Mouse (Mus musculus) adrenal gland, adult 2 months (tissue): ENCODE measurements around the gene B2m. TPM values are rescaled to one million over a fixed set of nuclear protein-coding genes. Genes with fewer than 3 reads are reported as not detected.
A peak's percentile ranks its signal among the peaks of the same experiment; 100 is the strongest.

ENCODE experiments used
- DNase-seq: peaks from one replicate; pipeline ENCODE4 v3.0.0; 2021
- polyA plus RNA-seq: library from polyadenylated mRNA; depleted of rRNA; stranded (reverse); fragments of >200 nt; gene quantifications from 2 replicates; pipeline ENCODE4 v1.2.3, GENCODE M21; 2012; rRNA removed
- total RNA-seq, 2 experiments: library from RNA; stranded (reverse); gene quantifications; 2 replicates each; pipeline ENCODE4 v1.2.3; 2021

B2m gene
- total and polyA plus RNA-seq, 3 experiments: 790 to 1,206 (median 1,021) TPM

DNA sequence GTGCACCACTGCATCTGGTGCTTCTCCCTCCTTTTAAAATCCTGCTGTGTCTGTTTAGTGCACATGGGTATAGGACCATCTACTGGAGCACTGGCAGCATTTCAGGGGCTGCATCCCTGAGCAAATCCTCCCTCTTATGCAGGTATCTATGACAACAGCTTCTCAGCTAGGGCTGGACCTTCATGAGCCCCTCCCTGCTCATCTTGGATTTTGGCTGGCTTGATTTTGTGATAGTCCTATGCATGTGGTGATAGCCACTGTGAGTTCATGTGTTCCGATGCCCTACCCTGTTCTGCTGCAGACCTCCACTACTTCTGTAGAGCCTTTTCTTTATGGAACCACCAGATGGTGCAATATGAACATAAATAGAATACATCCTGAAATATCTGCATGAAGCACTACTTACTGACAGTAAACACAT is 47.0 kb downstream of the B2m start:
- DNase-seq: no peak

DNA sequence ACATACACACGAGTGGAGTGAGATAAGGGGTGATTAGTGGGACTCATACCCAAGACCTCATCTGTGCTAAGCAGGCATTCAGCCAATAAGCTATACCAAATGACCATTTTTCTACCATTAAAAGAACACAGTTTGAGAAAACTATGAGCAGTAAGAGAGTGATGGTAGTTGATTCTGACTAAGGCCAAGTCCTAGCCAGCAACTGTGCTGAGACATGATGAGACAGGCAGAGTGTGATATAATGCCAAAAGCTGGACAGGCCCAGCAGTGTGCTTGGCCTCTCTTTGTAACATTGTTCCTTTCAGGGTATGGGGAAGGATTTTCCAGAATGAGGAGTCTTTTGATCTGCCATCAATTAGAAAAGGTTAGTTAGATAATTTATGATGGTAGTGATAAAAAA is 54.0 kb downstream of the B2m start:
- DNase-seq: peak; percentile 40

Other genes starting within 250 kb of the B2m start
- 10 to 100 TPM; 24.8 to 30.8 TPM for gene Ctdspl2, start 191.7 kb upstream of the B2m start, total RNA-seq
- 0.81 and 0.98 TPM in 2 replicates for gene Ctdspl2, start 191.7 kb upstream of the B2m start, polyA plus RNA-seq
- gene Mageb3, start 191.6 kb upstream of the B2m start, total RNA-seq: not detected
- 0.04 TPM in 1 of 2 replicates, not detected in the other for gene Mageb3, start 191.6 kb upstream of the B2m start, polyA plus RNA-seq
- 10 to 100 TPM; 15.7 to 21.1 TPM for gene Eif3j1, start 119.1 kb upstream of the B2m start, total RNA-seq
- gene Eif3j1, start 119.1 kb upstream of the B2m start, polyA plus RNA-seq: 6.0 and 7.8 TPM in 2 replicates
- gene Spg11, start 29.3 kb upstream of the B2m start, total RNA-seq: 10 to 100 TPM; 17.1 to 17.6 TPM
- 5.4 and 6.2 TPM in 2 replicates for gene Spg11, start 29.3 kb upstream of the B2m start, polyA plus RNA-seq
- not detected for gene Trim69, start 13.0 kb downstream of the B2m start, total RNA-seq
- gene Trim69, start 13.0 kb downstream of the B2m start, polyA plus RNA-seq: not detected in 2 replicates
- gene Patl2, start 38.5 kb downstream of the B2m start, total RNA-seq: not detected
- gene Patl2, start 38.5 kb downstream of the B2m start, polyA plus RNA-seq: 0.03 TPM in 1 of 2 replicates, not detected in the other
- not detected for gene Terb2, start 38.6 kb downstream of the B2m start, total RNA-seq
- not detected in 2 replicates for gene Terb2, start 38.6 kb downstream of the B2m start, polyA plus RNA-seq
- gene Sord, start 87.1 kb downstream of the B2m start, total RNA-seq: 100 to 1,000 TPM in 1 of 2 experiments, 10 to 100 TPM in 1; 57.2 to 112 TPM
- gene Sord, start 87.1 kb downstream of the B2m start, polyA plus RNA-seq: 10.3 and 10.5 TPM in 2 replicates
- gene Duox2, start 150.8 kb downstream of the B2m start, total RNA-seq: under 1 TPM in 1 of 2 experiments, not detected in 1; 0.07 TPM
- gene Duox2, start 150.8 kb downstream of the B2m start, polyA plus RNA-seq: 0.04 and 0.06 TPM in 2 replicates
- gene Duoxa2, start 151.2 kb downstream of the B2m start, total RNA-seq: not detected
- 0.08 TPM in 1 of 2 replicates, not detected in the other for gene Duoxa2, start 151.2 kb downstream of the B2m start, polyA plus RNA-seq
- gene Duoxa1, start 166.0 kb downstream of the B2m start, total RNA-seq: under 1 TPM in 1 of 2 experiments, not detected in 1; 0.31 TPM
- 0.58 and 0.97 TPM in 2 replicates for gene Duoxa1, start 166.0 kb downstream of the B2m start, polyA plus RNA-seq
- not detected for gene Duox1, start 168.0 kb downstream of the B2m start, total RNA-seq
- 0.07 and 0.17 TPM in 2 replicates for gene Duox1, start 168.0 kb downstream of the B2m start, polyA plus RNA-seq
- gene Shf, start 221.5 kb downstream of the B2m start, total RNA-seq: 10 to 100 TPM in 1 of 2 experiments, 1 to 10 TPM in 1; 6.0 to 13.0 TPM
- gene Shf, start 221.5 kb downstream of the B2m start, polyA plus RNA-seq: 12.3 and 15.9 TPM in 2 replicates